Mouse (Mus musculus) testis, adult 2 months (tissue): Measurements from ENCODE around the gene Gm43552. TPM values are rescaled to one million over a fixed set of nuclear protein-coding genes. Genes with fewer than 3 reads are reported as not detected.

Experiments used
- H3K27ac ChIP-seq: fragments of 200-500 bp; 2 replicates; pipeline ENCODE4 v1.5.1; 2012; ENCODE audit warnings: low read depth, low read length; ENCODE audit not compliant: control insufficient read depth, insufficient read depth
- H3K27me3 ChIP-seq: fragments of 200-500 bp; 2 replicates; pipeline ENCODE4 v1.6.1; 2012; ENCODE audit warnings: mild to moderate bottlenecking, low read length, moderate library complexity; ENCODE audit not compliant: control insufficient read depth, insufficient read depth
- H3K36me3 ChIP-seq: fragments of 200-500 bp; 2 replicates; pipeline ENCODE4 v1.6.1; 2012; ENCODE audit warnings: mild to moderate bottlenecking, low read length; ENCODE audit not compliant: control insufficient read depth, insufficient read depth
- H3K4me1 ChIP-seq: fragments of 200-500 bp; 2 replicates; pipeline ENCODE4 v1.6.1; 2012; ENCODE audit warnings: low read length; ENCODE audit not compliant: control insufficient read depth, insufficient read depth
- H3K4me3 ChIP-seq: fragments of 200-500 bp; 2 replicates; pipeline ENCODE4 v1.5.1; 2012; ENCODE audit warnings: low read depth, mild to moderate bottlenecking, low read length, moderate library complexity, mixed read lengths; ENCODE audit not compliant: control insufficient read depth
- CTCF ChIP-seq: fragments of 200-500 bp; IDR thresholded peaks from 2 replicates; pipeline ENCODE4 v1.5.1; 2012; ENCODE audit warnings: low read depth, mild to moderate bottlenecking, inconsistent platforms, low read length, moderate library complexity; ENCODE audit not compliant: control insufficient read depth, insufficient read depth, insufficient replicate concordance
- POLR2A ChIP-seq: fragments of 200-500 bp; IDR thresholded peaks from 2 replicates; pipeline ENCODE4 v1.6.1; 2012; ENCODE audit warnings: low read depth, mild to moderate bottlenecking, inconsistent platforms, low read length, moderate library complexity; ENCODE audit not compliant: control insufficient read depth
- polyA plus RNA-seq: library from polyadenylated mRNA; depleted of rRNA; stranded (reverse); fragments of >200 nt; gene quantifications from 2 replicates; pipeline ENCODE4 v1.2.3, GENCODE M21; 2012

The Gm43552 gene
- polyA plus RNA-seq, 1 experiment: not detected

DNA sequence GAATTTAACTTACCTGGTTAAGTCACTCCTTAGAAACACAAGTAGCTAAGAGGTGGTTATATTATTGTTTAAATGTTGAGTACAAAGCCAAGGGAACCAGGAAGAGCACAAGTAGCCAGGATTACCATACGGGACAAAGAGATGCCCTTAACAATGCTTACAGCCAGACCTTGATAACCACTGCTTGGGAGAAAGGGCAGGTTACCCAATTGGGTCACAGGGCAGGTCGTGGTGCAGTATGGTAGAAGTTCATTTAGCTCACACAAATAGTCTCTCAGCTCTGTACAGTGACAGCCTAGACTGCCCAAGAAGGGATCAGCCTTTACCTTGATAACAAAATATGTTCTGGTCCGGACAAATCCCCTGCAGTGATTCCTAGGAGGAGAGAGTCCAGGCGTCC lies 43.7 kb downstream of the Gm43552 start:
- H3K27ac ChIP-seq: no peak overlapping the region

GRCm38 (mm10) chr5:65447826-65448225 lies 44.8 kb downstream of the Gm43552 start:
- Histone ChIP-seq H3K27me3 (no peaks in the 10 kb centered on the region), H3K4me1 (no peaks in the 10 kb centered on the region), H3K27ac (no peak overlapping the region), H3K36me3 (no peaks in the 10 kb centered on the region; the same call in none of the 2 replicates), H3K4me3 (no peak overlapping the region)
- no peak for TF ChIP-seq CTCF
- TF ChIP-seq POLR2A: no peak

More for the DNA sequence above, 43.7 kb downstream of the Gm43552 start:
- H3K4me3 ChIP-seq: no peak overlapping the region
- TF ChIP-seq CTCF: no peak
- TF ChIP-seq POLR2A: no peak
- H3K36me3 ChIP-seq: no peaks in the 10 kb centered on the region; the same call in none of the 2 replicates
- no peaks in the 10 kb centered on the region for H3K27me3 ChIP-seq
- H3K4me1 ChIP-seq: no peaks in the 10 kb centered on the region

- no peak for TF ChIP-seq POLR2A
- no peak for TF ChIP-seq CTCF
Measured at GRCm38 (mm10) chr5:65446756-65447155, 45.9 kb downstream of the Gm43552 start.

DNA sequence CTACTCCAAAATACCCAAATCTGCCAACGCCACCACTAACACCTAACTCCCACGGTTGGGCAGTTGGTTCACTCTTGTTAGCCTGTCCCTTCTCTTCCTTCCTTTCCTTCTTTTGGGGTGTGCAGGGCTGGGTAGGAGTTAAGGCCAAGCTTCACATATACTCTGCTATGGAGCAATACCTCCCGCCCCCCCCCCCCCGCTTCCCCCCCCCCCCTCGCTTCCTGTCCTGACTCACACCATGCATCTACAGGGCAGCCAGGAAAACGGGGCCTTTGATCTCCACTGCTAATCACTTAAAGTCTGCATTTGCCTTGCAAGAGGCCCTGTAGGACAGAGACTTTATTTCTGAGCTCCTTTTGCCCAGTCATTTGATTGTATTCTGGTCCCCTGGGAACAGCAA lies 47.7 kb downstream of the Gm43552 start:
- TF ChIP-seq CTCF (no peak), POLR2A (no peak)
- Histone ChIP-seq H3K4me3 (no peak overlapping the region), H3K27ac (no peak overlapping the region), H3K4me1 (no peaks in the 10 kb centered on the region), H3K27me3 (no peaks in the 10 kb centered on the region), H3K36me3 (no peaks in the 10 kb centered on the region; the same call in none of the 2 replicates)

More at GRCm38 (mm10) chr5:65446756-65447155, 45.9 kb downstream of the Gm43552 start:
- Histone ChIP-seq H3K36me3 (no peaks in the 10 kb centered on the region; the same call in none of the 2 replicates), H3K27me3 (no peaks in the 10 kb centered on the region), H3K4me3 (no peak overlapping the region), H3K27ac (no peak overlapping the region), H3K4me1 (no peaks in the 10 kb centered on the region)

GRCm38 (mm10) chr5:65438041-65438440 lies 54.6 kb downstream of the Gm43552 start:
- Histone ChIP-seq H3K27ac (no peak overlapping the region), H3K36me3 (no peaks in the 10 kb centered on the region), H3K27me3 (no peaks in the 10 kb centered on the region), H3K4me1 (peaks cover 7% of the 10 kb centered on the region), H3K4me3 (no peak overlapping the region)
- TF ChIP-seq POLR2A (no peak), CTCF (no peak)

DNA sequence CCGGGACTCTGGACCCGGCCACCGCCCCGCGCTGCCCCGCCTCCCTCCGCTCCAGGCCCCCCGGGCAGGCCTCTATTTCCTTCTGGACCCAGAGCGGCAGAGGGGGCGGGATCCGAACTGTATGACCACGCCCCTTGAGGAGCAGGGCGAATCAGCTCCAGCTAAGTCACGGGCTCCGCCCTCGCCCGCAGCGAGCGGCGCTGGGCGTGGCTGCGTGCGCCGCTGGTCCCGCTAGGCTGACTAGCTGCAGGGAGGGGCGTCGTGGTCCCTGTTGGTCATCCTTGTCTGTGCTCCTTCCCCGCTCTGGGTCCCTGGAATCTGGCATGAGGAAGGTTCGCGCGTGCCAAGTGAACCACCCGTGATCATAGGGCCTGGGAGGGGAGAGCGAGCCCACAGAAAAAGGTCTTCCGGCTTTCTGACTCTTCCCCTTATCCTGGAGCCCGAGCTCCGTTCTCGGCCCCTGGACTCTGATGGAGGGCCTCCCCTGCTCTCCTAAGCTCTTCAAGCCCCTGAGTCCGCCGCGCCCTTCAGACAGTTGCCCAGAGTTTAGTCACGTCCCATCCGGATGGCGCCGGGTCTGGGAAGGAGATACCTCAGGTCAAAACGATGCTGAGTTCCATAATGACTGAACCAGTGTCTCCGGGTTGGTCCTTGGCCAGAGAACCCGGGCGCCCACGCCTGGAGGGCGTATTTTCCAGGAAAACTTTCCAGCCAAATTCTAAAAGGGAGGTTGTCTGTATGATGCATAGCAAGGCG lies 56.6 kb downstream of the Gm43552 start, which contains the start of gene Ugdh:
Ugdh (minus strand) TSS at position 144 of the 756 bp plus-strand sequence.
- no peaks in the 10 kb centered on the region for H3K36me3 ChIP-seq
- TF ChIP-seq CTCF (no peak), POLR2A (peak; percentile 81)
- peak within 1 kb of the TSS; percentile 93 for H3K4me3 ChIP-seq
- no peaks in the 10 kb centered on the region for H3K27me3 ChIP-seq
- H3K4me1 ChIP-seq: peaks cover 7% of the 10 kb centered on the region
- H3K27ac ChIP-seq: peak within 1 kb of the TSS; percentile 78

DNA sequence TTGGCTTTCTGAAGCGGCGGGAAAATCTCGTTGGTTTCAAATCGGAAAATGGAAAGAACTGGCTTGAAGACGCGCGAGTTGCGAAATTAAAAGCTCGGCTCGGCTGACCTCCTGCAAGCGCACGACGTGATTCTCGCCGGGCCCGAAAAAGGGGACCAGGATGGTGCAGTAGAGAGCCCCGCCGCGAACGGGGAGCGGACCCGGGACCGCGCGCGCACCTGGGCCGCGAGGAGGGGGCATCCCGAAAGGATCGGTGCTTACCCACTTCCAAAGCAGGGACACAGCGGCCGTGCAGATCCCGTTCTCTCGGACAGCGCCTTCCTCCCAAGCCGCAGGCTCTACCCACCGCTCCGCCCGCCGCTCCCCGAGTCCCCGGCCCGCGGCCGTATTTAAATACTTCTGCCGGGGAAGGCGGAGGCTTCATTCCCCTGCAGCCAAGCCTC lies 57.2 kb downstream of the Gm43552 start:
- H3K4me3 ChIP-seq: peak overlapping the region; percentile 91
- no peaks in the 10 kb centered on the region for H3K27me3 ChIP-seq
- no peak for TF ChIP-seq POLR2A
- no peak for TF ChIP-seq CTCF
- no peak overlapping the region for H3K27ac ChIP-seq
- peaks cover 7% of the 10 kb centered on the region for H3K4me1 ChIP-seq
- no peaks in the 10 kb centered on the region for H3K36me3 ChIP-seq
